Mouse (Mus musculus) liver, embryonic 15.5 days (tissue): ENCODE results near the gene Mzt1. TPM values are rescaled to one million over a fixed set of nuclear protein-coding genes. Genes with fewer than 3 reads are reported as not detected.

Source experiments
- ATAC-seq: fragments of 200-750 bp; cut with Nextera tagmentation; 2 replicates; pipeline ENCODE4 v1.8.0; 2017; ENCODE audit warnings: moderate number of reproducible peaks, mild to moderate bottlenecking, moderate library complexity; ENCODE audit not compliant: insufficient read depth
- H3K27ac ChIP-seq: fragments of 300-500 bp; sonication (generic); replicated peaks from 2 replicates; pipeline ENCODE4 v1.5.1; 2015; ENCODE audit warnings: mild to moderate bottlenecking, inconsistent platforms
- H3K27me3 ChIP-seq: fragments of 300-500 bp; sonication (generic); 2 replicates; pipeline ENCODE4 v1.6.1; 2015; ENCODE audit warnings: mild to moderate bottlenecking, inconsistent platforms
- H3K36me3 ChIP-seq: fragments of 300-500 bp; sonication (generic); replicated peaks from 2 replicates; pipeline ENCODE4 v1.6.1; 2015; ENCODE audit warnings: moderate library complexity, mild to moderate bottlenecking, inconsistent platforms
- H3K4me1 ChIP-seq: fragments of 300-500 bp; sonication (generic); replicated peaks from 2 replicates; pipeline ENCODE4 v1.6.1; 2015; ENCODE audit warnings: inconsistent platforms
- H3K4me2 ChIP-seq: fragments of 300-500 bp; sonication (generic); 2 replicates; pipeline ENCODE4 v1.6.1; 2015; ENCODE audit warnings: moderate library complexity, mild to moderate bottlenecking, inconsistent platforms
- H3K4me3 ChIP-seq: fragments of 300-500 bp; sonication (generic); replicated peaks from 2 replicates; pipeline ENCODE4 v1.5.1; 2015; ENCODE audit warnings: mild to moderate bottlenecking, inconsistent platforms
- H3K9ac ChIP-seq: fragments of 300-500 bp; sonication (generic); 2 replicates; pipeline ENCODE4 v1.6.1; 2015; ENCODE audit warnings: moderate library complexity, mild to moderate bottlenecking, inconsistent platforms
- H3K9me3 ChIP-seq: fragments of 300-500 bp; sonication (generic); replicated peaks from 2 replicates; pipeline ENCODE4 v1.6.1; 2016; ENCODE audit warnings: inconsistent platforms
- WGBS: fragments of 180-500 bp; shearing (Covaris S2); methylation state at CpG from one replicate; pipeline ENCODE4 v1.1.7; 2015; ENCODE audit warnings: mixed read lengths; ENCODE audit not compliant: insufficient replicate concordance; 5-methylcytosine and 5-hydroxymethylcytosine counted together
- polyA plus RNA-seq: library from polyadenylated mRNA; unstranded; fragments of >200 nt; fragmentation: Nextera tagmentation; extraction: Ambion mirVana; gene quantifications from 2 replicates; pipeline ENCODE4 v1.2.1, GENCODE M21; 2015

Gene Mzt1
- 46.6 and 51.6 TPM in 2 replicates for polyA plus RNA-seq

DNA sequence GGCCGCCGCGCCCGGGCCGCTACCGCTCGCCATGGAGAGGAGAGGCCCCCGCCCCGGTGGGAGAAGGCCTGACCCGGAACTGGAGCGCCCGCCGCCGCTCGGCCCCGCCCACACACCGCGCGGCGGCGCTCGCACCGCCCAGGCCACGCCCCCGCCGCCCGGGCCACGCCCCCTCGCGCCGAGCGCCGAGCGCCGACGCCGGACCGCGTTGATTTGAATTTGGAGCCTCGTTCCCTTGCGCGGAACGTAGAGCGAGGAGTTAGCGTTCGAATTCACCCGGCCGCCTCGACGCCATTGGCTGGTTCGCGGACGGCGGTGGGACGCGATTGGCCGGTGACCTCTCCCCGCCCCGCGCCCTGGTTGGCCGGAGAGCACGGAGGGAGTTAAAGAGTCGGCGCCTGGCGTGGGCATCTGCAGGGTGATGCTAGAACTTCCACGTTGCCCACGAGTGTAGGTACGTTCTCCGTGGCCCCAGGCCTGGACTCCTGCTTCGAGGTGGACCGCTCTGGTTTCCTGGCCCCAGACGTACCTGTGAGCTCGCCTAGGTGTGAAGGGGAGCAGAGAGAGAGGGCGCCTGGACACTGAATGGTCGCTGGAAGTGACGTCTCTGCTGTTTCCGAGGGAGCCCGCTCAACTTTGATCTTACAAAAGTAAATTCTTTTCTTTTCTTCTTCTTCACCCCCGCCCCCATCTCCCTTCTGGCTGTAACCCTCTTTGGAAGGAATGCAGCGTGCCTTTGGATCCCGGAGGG lies at the start of gene Mzt1, which contains the start of gene Bora:
Mzt1 (minus strand) TSS at position 104 of the 751 bp plus-strand sequence.
Bora (plus strand) TSS at position 192 of the 751 bp plus-strand sequence.
- Histone ChIP-seq H3K4me2 (peak within 1 kb of the TSS; percentile 82), H3K9ac (peak within 1 kb of the TSS; percentile 86), H3K4me3 (peak within 1 kb of the TSS; percentile 73), H3K27ac (peak within 1 kb of the TSS; percentile 94), H3K4me1 (peaks cover 43% of the 10 kb centered on the region), H3K9me3 (no peaks in the 10 kb centered on the region), H3K27me3 (no peaks in the 10 kb centered on the region), H3K36me3 (peaks cover 20% of the 10 kb centered on the region)
- peak; percentile 94 for ATAC-seq
- WGBS: under 1% methylated on average over 78 of the region's 81 CpGs

DNA sequence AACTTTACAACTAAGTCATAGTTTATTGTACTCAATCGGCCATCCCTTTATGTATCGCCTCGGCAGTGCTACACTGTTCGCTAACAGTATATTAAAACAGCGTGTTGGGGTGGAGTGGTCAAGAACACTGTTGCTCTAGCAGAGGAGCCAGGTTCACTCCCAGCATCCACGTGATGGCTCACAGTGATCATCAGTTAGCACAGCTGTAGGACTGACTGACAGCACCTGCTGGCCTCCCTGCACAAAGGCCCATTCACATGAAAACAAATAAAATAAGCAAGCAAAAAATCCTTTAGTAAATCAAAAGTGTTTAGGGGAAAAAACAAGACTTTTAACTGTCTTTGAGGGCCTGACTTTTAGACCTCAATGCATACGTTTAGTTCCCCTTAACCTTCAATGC lies 43.0 kb upstream of the Mzt1 start:
- Histone ChIP-seq H3K9me3 (no peaks in the 10 kb centered on the region), H3K36me3 (peaks cover 72% of the 10 kb centered on the region), H3K27me3 (no peaks in the 10 kb centered on the region), H3K27ac (no peak overlapping the region), H3K4me1 (no peaks in the 10 kb centered on the region), H3K9ac (no peak overlapping the region), H3K4me2 (no peak overlapping the region), H3K4me3 (no peak overlapping the region)
- ATAC-seq: no peak
- 85% methylated on average over 7 of the region's 7 CpGs for WGBS

DNA sequence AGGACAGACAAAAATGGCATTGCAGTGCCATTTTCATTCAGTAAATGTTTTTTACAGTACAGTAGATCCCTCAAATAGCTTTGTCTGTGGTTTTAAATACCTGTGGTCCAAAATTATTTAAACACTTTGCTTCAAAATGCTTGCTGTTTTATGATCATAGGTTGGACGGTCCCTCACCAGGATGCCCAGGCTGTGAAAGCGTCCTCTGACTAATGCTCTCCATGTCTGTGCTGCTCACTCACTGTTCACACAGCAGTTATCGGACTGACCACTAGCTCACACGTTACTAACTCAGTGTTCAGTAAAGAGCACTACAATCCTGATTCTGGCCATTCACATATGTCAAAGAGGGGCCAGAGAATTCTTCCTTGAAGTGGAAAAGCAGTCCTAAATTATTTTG lies 25.2 kb upstream of the Mzt1 start:
- H3K9ac ChIP-seq: no peak overlapping the region
- no peak overlapping the region for H3K4me2 ChIP-seq
- H3K4me1 ChIP-seq: no peaks in the 10 kb centered on the region
- 86% methylated on average over 4 of the region's 4 CpGs for WGBS
- ATAC-seq: no peak
- peaks cover 76% of the 10 kb centered on the region for H3K36me3 ChIP-seq
- H3K4me3 ChIP-seq: no peak overlapping the region
- H3K27ac ChIP-seq: no peak overlapping the region
- H3K27me3 ChIP-seq: no peaks in the 10 kb centered on the region
- no peaks in the 10 kb centered on the region for H3K9me3 ChIP-seq

DNA sequence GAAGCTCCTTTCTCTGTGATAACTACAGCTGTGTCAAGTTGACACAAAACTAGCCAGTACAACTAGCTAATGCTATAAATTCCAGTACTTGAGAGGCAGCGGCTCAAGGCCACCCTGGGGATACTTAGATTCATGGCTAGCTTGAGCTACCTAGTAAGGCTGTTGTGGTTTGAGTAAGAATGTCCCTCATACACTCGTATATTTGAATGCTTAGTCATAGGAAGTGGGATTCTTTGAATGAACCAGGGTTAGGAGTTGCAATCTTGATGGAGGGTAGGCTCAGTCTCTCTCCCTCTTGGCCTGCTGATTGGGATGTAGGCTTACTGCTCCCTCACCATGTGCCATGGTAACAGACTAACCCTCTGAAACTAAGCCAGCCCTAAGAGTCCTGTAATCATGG lies 17.2 kb upstream of the Mzt1 start:
- peaks cover 69% of the 10 kb centered on the region for H3K36me3 ChIP-seq
- 70% methylated on average over 2 of the region's 2 CpGs for WGBS
- no peaks in the 10 kb centered on the region for H3K4me1 ChIP-seq
- H3K27me3 ChIP-seq: no peaks in the 10 kb centered on the region
- no peak overlapping the region for H3K27ac ChIP-seq
- ATAC-seq: no peak
- no peak overlapping the region for H3K4me3 ChIP-seq
- H3K9ac ChIP-seq: no peak overlapping the region
- no peak overlapping the region for H3K4me2 ChIP-seq
- H3K9me3 ChIP-seq: no peaks in the 10 kb centered on the region

DNA sequence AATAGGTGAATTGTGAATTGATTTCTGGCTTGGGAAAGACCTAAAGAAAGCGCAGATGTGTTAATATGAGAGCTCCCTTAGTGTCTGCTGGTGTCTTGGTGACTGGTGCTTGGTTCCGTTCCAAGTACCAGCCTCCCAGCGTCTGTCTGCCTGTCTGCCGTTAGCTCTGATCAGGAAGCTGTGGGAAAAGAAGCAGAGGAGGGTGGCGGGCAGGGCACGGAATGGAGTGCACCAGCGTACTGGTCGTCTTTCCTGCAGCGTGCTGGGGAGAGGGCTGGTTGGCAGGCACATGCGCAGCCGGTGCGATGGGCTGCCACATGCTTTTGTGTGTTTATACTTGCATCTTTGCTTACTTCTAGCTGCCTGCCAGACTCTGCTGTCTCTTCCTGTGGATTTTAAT lies 14.7 kb upstream of the Mzt1 start:
- Histone ChIP-seq H3K36me3 (peaks cover 69% of the 10 kb centered on the region), H3K27ac (no peak overlapping the region), H3K4me1 (no peaks in the 10 kb centered on the region), H3K4me2 (no peak overlapping the region), H3K27me3 (no peaks in the 10 kb centered on the region), H3K9me3 (no peaks in the 10 kb centered on the region), H3K9ac (no peak overlapping the region), H3K4me3 (no peak overlapping the region)
- ATAC-seq: no peak
- 87% methylated on average over 12 of the region's 12 CpGs for WGBS

DNA sequence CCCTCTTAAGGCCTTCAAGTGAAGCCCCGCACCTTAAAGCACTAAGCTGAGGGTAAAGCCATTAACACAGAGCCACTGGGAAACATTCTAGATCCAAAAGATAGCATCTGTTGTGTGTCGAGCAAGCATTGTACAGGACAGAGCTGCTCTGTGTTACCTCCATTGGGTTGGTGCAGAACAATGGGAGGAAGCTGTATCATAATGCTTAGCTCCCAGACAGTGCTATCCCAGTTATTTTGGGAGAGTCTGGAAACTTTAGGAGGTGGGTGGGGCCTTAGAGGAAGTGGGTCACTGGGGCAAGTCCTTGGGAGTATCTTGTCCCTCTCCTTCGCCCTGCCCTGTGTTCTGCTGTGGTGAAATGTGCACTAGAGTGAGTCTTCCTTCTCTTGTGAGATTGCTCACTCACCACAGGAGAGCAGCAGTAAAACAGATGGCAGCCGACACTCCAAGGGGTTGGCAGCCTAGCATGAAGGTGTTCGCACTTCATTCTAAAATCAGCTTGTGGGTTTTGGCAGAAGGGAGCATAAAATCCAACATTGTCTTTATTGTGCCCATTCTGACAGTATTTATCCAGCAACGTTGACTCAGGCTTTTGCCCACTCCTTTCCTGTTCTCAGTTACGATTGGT lies 13.1 kb upstream of the Mzt1 start:
- Histone ChIP-seq H3K9ac (no peak overlapping the region), H3K4me2 (no peak overlapping the region), H3K4me3 (no peak overlapping the region), H3K27me3 (no peaks in the 10 kb centered on the region), H3K27ac (no peak overlapping the region), H3K36me3 (peaks cover 66% of the 10 kb centered on the region), H3K4me1 (no peaks in the 10 kb centered on the region), H3K9me3 (no peaks in the 10 kb centered on the region)
- 74% methylated on average over 7 of the region's 7 CpGs for WGBS
- peak; percentile 18; the same call in 1 of the 2 replicates for ATAC-seq

DNA sequence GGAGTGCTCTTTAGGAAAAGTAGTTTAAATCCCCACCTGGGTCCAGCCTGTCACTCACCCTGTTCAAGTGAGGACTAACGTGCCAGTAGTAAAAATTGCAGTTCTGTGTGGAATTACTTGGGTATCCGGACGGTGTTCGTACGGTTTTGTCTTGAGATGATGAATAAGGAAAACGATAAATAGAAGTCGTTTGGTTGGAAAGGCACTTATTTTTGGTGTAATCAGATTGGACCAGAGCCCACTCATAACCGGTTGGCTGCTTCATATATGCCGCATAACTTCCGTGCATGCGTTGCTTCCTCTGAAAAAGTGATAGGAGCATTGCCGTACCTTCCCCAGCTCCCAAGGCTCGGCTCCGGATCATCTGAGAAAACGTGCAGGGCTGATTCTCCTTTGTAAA lies 848 bp upstream of the Mzt1 start:
- H3K4me2 ChIP-seq: peak overlapping the region; percentile 82
- ATAC-seq: no peak
- no peaks in the 10 kb centered on the region for H3K27me3 ChIP-seq
- peaks cover 25% of the 10 kb centered on the region for H3K36me3 ChIP-seq
- peaks cover 37% of the 10 kb centered on the region for H3K4me1 ChIP-seq
- peak overlapping the region; percentile 94 for H3K27ac ChIP-seq
- H3K9me3 ChIP-seq: no peaks in the 10 kb centered on the region
- peak overlapping the region; percentile 67 for H3K9ac ChIP-seq
- WGBS: under 1% methylated on average over 15 of the region's 15 CpGs
- peak overlapping the region; percentile 73 for H3K4me3 ChIP-seq

DNA sequence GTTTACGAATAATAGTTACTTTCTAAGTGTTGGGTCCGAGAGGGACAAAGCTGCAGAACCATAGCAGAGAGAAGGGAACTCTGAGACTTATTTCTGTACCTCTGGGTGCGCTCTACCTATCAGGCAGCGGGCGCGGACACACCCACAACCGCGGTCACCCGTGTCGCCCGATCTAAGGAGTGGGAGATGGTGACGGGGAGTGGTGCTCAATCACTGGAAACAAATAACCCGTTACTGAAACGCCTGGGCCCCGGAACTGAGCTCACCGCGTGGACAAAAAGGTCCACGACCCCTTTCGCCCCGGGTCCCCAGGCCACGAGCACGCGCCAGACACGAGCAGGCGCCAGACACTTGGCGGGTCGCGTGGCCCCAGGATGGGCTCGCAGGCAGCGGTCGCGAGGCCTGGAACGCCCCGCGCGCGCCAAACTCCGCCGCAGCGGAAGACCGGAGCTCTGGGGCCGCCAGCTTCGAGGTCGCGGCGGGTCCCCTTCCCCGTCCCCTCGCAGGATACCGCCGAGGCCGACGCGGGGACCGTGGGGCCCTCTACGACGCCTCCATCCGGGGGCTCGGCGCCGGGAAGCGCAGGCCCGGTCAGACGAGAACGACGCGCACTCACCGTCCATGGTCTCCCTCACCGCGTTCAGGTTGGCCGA lies 430 bp downstream of the Mzt1 start:
- Histone ChIP-seq H3K36me3 (peaks cover 13% of the 10 kb centered on the region), H3K4me1 (peaks cover 46% of the 10 kb centered on the region), H3K4me2 (peak overlapping the region; percentile 82), H3K27ac (peak overlapping the region; percentile 94), H3K9me3 (no peaks in the 10 kb centered on the region), H3K9ac (peak overlapping the region; percentile 86), H3K4me3 (peak overlapping the region; percentile 73), H3K27me3 (no peaks in the 10 kb centered on the region)
- ATAC-seq: peak; percentile 33
- WGBS: under 1% methylated on average over 69 of the region's 70 CpGs

DNA sequence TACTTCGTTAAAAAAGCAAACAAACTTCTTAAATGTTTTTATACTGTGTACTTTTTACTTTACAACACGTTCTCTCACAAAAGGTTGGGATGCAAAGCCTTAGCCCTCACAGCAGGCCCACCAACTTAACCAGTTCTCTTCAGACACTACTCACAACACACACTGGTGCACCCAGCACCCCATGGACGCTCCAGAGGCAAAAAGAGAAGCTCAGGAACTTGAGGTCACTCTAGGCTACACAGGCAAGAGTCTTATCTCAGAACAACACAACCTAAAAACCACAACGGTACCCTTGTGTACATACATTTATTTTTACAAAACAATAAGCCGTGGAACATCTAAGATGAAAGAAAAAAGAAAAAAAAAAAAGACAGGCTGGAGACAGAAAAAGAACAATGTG lies 1.2 kb downstream of the Mzt1 start:
- Histone ChIP-seq H3K27me3 (no peaks in the 10 kb centered on the region), H3K9me3 (no peaks in the 10 kb centered on the region), H3K4me3 (peak overlapping the region; percentile 73), H3K4me1 (peaks cover 46% of the 10 kb centered on the region), H3K36me3 (0 out of 2 replicates have a peak, but pooled peaks cover 9% of the 10 kb centered on the region), H3K9ac (peak overlapping the region; percentile 86), H3K4me2 (peak overlapping the region; percentile 82), H3K27ac (peak overlapping the region; percentile 94)
- no peak for ATAC-seq
- 2% methylated on average over 5 of the region's 5 CpGs for WGBS

DNA sequence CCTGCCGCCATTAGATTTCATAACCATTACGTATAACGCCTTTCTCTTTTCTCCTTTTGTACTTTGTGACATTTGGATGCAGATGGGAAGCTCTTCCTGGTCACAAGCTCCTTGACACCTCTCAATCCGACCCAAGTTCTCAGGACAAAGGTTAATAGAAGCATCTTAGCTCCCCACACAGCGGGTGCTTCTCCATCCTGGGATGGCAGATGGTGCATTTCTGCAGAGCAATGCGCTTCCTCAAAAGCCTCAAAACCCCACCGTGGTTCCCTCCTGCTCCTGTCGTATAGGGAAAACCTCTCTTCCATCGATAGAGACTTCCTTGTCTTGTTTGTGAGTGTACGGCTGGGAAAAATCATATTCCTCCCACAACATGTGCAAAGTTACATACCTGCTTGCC lies 1.8 kb downstream of the Mzt1 start:
- H3K9me3 ChIP-seq: no peaks in the 10 kb centered on the region
- H3K4me2 ChIP-seq: peak overlapping the region; percentile 82
- peak overlapping the region; percentile 16; the same call in 1 of the 2 replicates for H3K9ac ChIP-seq
- H3K4me1 ChIP-seq: peaks cover 52% of the 10 kb centered on the region
- H3K27me3 ChIP-seq: no peaks in the 10 kb centered on the region
- H3K36me3 ChIP-seq: peaks cover 15% of the 10 kb centered on the region; the same call in 1 of the 2 replicates
- no peak for ATAC-seq
- 31% methylated on average over 10 of the region's 10 CpGs for WGBS
- H3K4me3 ChIP-seq: peak overlapping the region; percentile 73
- peak overlapping the region; percentile 94; the same call in 1 of the 2 replicates for H3K27ac ChIP-seq

DNA sequence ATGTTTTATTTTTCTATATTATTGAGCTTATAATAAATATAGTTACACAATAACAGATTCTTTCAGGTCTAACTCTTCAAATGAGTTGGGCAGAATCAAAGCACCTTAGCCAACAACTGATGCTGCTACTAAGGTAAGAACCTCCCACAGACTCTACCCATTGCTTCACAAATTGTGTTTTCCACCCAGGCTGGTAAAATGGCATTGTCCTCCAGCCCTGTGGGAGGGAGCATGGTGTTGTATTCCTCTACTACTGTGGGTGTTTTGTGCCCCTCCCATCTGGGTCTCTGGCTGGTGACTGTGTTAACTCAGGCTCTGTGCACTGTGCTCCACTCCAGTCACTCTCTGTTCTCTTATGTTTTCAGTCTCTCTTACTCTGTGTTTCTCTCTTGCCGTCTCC lies 2.4 kb downstream of the Mzt1 start:
- peak overlapping the region; percentile 16; the same call in 1 of the 2 replicates for H3K9ac ChIP-seq
- peak overlapping the region; percentile 73 for H3K4me3 ChIP-seq
- no peak for ATAC-seq
- peaks cover 18% of the 10 kb centered on the region; the same call in 1 of the 2 replicates for H3K36me3 ChIP-seq
- no peaks in the 10 kb centered on the region for H3K9me3 ChIP-seq
- 0 out of 2 replicates have a peak overlapping the region, but pooled peaks have one; percentile 38 for H3K27ac ChIP-seq
- 46% methylated on average over 1 of the region's 1 CpGs for WGBS
- H3K4me1 ChIP-seq: peaks cover 52% of the 10 kb centered on the region
- H3K27me3 ChIP-seq: no peaks in the 10 kb centered on the region
- H3K4me2 ChIP-seq: peak overlapping the region; percentile 82
